17 mouse cellular contexts compared by ENCODE assay signal in genomic region chr16:91989332-91989731, GRCm38 (mm10).
"Had no signal": no experiment of that assay in that cellular context is flagged by ENCODE, and none has a peak within 500 bp of the region (broad histone marks: within the 10 kb centered on the region; RNA-seq: fewer than 3 reads in every experiment).

No protein-coding gene starts in this region.

- H3K9me3 ChIP-seq: neural tube, embryonic 12.5 days; neural tube, embryonic 13.5 days; neural tube, embryonic 15.5 days; stomach, embryonic 15.5 days had no signal

- H3K9ac ChIP-seq: neural tube, embryonic 12.5 days; neural tube, embryonic 13.5 days; neural tube, embryonic 15.5 days; stomach, embryonic 15.5 days had no signal

- H3K4me1 ChIP-seq: neural tube, embryonic 12.5 days; neural tube, embryonic 13.5 days; neural tube, embryonic 15.5 days; stomach, embryonic 15.5 days had no signal

- H3K27me3 ChIP-seq: neural tube, embryonic 12.5 days; neural tube, embryonic 13.5 days; neural tube, embryonic 15.5 days; stomach, embryonic 15.5 days had no signal

- H3K27ac ChIP-seq: neural tube, embryonic 12.5 days; neural tube, embryonic 13.5 days; neural tube, embryonic 15.5 days; stomach, embryonic 15.5 days; stomach, postnatal 0 days had no signal

- H3K4me3 ChIP-seq: neural tube, embryonic 12.5 days; neural tube, embryonic 13.5 days; neural tube, embryonic 15.5 days; stomach, embryonic 15.5 days had no signal

- DNase-seq: retina, postnatal 1 day; right cerebral cortex, adult 18-20 months; right cerebral cortex, postnatal 14 days; right cerebral cortex, postnatal 25 days; right cerebral cortex, postnatal 4 days; spleen, adult 18-20 months; thymus, adult 18-20 months; thymus, adult 2 months; thymus, postnatal 14 days; thymus, postnatal 25 days; thymus, postnatal 36 days; thymus, postnatal 4 days had no signal

- H3K4me2 ChIP-seq: neural tube, embryonic 12.5 days; neural tube, embryonic 13.5 days; neural tube, embryonic 15.5 days; stomach, embryonic 15.5 days had no signal

- H3K36me3 ChIP-seq: neural tube, embryonic 12.5 days; neural tube, embryonic 13.5 days; neural tube, embryonic 15.5 days; stomach, embryonic 15.5 days had no signal
